Mouse (Mus musculus) heart, postnatal 0 days (tissue): ENCODE results near the gene Aspg. TPM values are rescaled to one million over a fixed set of nuclear protein-coding genes. Genes with fewer than 3 reads are reported as not detected.
A peak's percentile ranks its signal among the peaks of the same experiment; 100 is the strongest.

Experiments
- ATAC-seq: fragments of 200-750 bp; cut with Nextera tagmentation; 2 replicates; pipeline ENCODE4 v1.8.0; 2017; ENCODE audit warnings: low read depth, moderate number of reproducible peaks, moderate library complexity; ENCODE audit not compliant: insufficient read depth
- DNase-seq: peaks from one replicate; pipeline ENCODE4 v3.0.0-alpha.2; 2016; ENCODE audit warnings: low spot score
- H3K27ac ChIP-seq: fragments of 300-500 bp; sonication (generic); 2 replicates; pipeline ENCODE4 v1.5.1; 2014; ENCODE audit warnings: low read depth, mild to moderate bottlenecking
- H3K27me3 ChIP-seq: fragments of 300-500 bp; sonication (generic); 2 replicates; pipeline ENCODE4 v1.6.1; 2014; ENCODE audit warnings: low read length, mixed read lengths; ENCODE audit not compliant: control insufficient read depth, insufficient read depth
- H3K36me3 ChIP-seq: fragments of 300-500 bp; sonication (generic); replicated peaks from 2 replicates; pipeline ENCODE4 v1.6.1; 2014; ENCODE audit warnings: low read length, mixed read lengths; ENCODE audit not compliant: control insufficient read depth, insufficient read depth
- H3K4me1 ChIP-seq: fragments of 300-500 bp; sonication (generic); 2 replicates; pipeline ENCODE4 v1.6.1; 2014; ENCODE audit warnings: antibody characterized with exemption; ENCODE audit not compliant: control insufficient read depth, insufficient read depth
- H3K4me2 ChIP-seq: fragments of 300-500 bp; sonication (generic); 2 replicates; pipeline ENCODE4 v1.6.1; 2014; ENCODE audit warnings: low read depth, mild to moderate bottlenecking, low read length, moderate library complexity
- H3K4me3 ChIP-seq: fragments of 300-500 bp; sonication (generic); 2 replicates; pipeline ENCODE4 v1.5.1; 2014; ENCODE audit warnings: low read depth, low read length
- H3K9ac ChIP-seq: fragments of 300-500 bp; sonication (generic); replicated peaks from 2 replicates; pipeline ENCODE4 v1.6.1; 2014; ENCODE audit warnings: low read depth, low read length, mixed read lengths
- H3K9me3 ChIP-seq: fragments of 300-500 bp; sonication (generic); replicated peaks from 2 replicates; pipeline ENCODE4 v1.6.1; 2016; ENCODE audit warnings: low read length; ENCODE audit not compliant: control insufficient read depth
- CTCF ChIP-seq: IDR thresholded peaks from 2 replicates; pipeline ENCODE4 v1.5.1; 2016; ENCODE audit warnings: antibody characterized with exemption, control low read depth, low read depth
- EP300 ChIP-seq: IDR thresholded peaks from 2 replicates; pipeline ENCODE4 v1.6.1; 2016; ENCODE audit warnings: antibody characterized with exemption, low read depth
- WGBS: fragments of 180-500 bp; shearing (Covaris S2); extraction: QIAGEN DNeasy Blood & Tissue Kit; methylation state at CpG from one replicate; pipeline ENCODE4 v1.1.7; 2014; 5-methylcytosine and 5-hydroxymethylcytosine counted together
- polyA plus RNA-seq: library from polyadenylated mRNA; unstranded; fragments of >200 nt; fragmentation: Nextera tagmentation; extraction: Ambion mirVana; gene quantifications from 2 replicates; pipeline ENCODE4 v1.2.1, GENCODE M21; 2015
- total RNA-seq: library from RNA; depleted of rRNA; stranded (reverse); fragments of >200 nt; gene quantifications from 2 replicates; pipeline ENCODE4 v1.2.3, GENCODE M21; 2014; ENCODE audit warnings: low replicate concordance

Gene Aspg
- total and polyA plus RNA-seq, 2 experiments from 2014 or later, result 0.11 to 3.6 TPM

GRCm38 (mm10) chr12:112145211-112145874 lies 38.9 kb downstream of the Aspg start:
- Histone ChIP-seq H3K27ac (peak overlapping the region; percentile 78), H3K27me3 (peaks cover 85% of the 10 kb centered on the region), H3K9ac (no peak overlapping the region), H3K4me1 (peaks cover 12% of the 10 kb centered on the region; the same call in 1 of the 2 replicates), H3K4me2 (peak overlapping the region; percentile 62), H3K9me3 (no peaks in the 10 kb centered on the region), H3K36me3 (no peaks in the 10 kb centered on the region), H3K4me3 (peak overlapping the region; percentile 53)
- ATAC-seq (peak; percentile 51), DNase-seq (peak; percentile 57)
- TF ChIP-seq CTCF, result peak; percentile 98
- TF ChIP-seq EP300, result no peak
- under 1% methylated on average over 37 of the region's 37 CpGs for WGBS

- Histone ChIP-seq H3K27ac (peak within 1 kb of the TSS; percentile 78), H3K27me3 (peaks cover 78% of the 10 kb centered on the region), H3K4me1 (peaks cover 12% of the 10 kb centered on the region; the same call in 1 of the 2 replicates), H3K9ac (peak within 1 kb of the TSS; percentile 63), H3K4me2 (peak within 1 kb of the TSS; percentile 62), H3K36me3 (no peaks in the 10 kb centered on the region), H3K9me3 (no peaks in the 10 kb centered on the region), H3K4me3 (peak within 1 kb of the TSS; percentile 53)
- WGBS, result under 1% methylated on average over 66 of the region's 68 CpGs
- TF ChIP-seq EP300, result no peak
- peak; percentile 53 for TF ChIP-seq CTCF
- peak; percentile 66 for ATAC-seq
- no peak for DNase-seq
Measured at GRCm38 (mm10) chr12:112145875-112146651, 39.6 kb downstream of the Aspg start, which contains the start of gene Kif26a. TSS of gene Kif26a (plus strand) at chr12:112146208.

- WGBS, result 46% methylated on average over 5 of the region's 5 CpGs
- Histone ChIP-seq H3K4me3 (peak overlapping the region; percentile 53), H3K27ac (peak overlapping the region; percentile 78), H3K4me1 (peaks cover 12% of the 10 kb centered on the region; the same call in 1 of the 2 replicates), H3K36me3 (no peaks in the 10 kb centered on the region), H3K9me3 (no peaks in the 10 kb centered on the region), H3K4me2 (peak overlapping the region; percentile 62), H3K27me3 (peaks cover 65% of the 10 kb centered on the region), H3K9ac (peak overlapping the region; percentile 63; the same call in 1 of the 2 replicates)
- no peak for TF ChIP-seq EP300
- TF ChIP-seq CTCF, result no peak
- ATAC-seq (peak; percentile 27; the same call in 1 of the 2 replicates), DNase-seq (peak; percentile 15)
Measured at GRCm38 (mm10) chr12:112147365-112147764, 40.9 kb downstream of the Aspg start.

GRCm38 (mm10) chr12:112150011-112150410 lies 43.5 kb downstream of the Aspg start:
- Histone ChIP-seq H3K9ac (no peak overlapping the region), H3K9me3 (no peaks in the 10 kb centered on the region), H3K27ac (no peak overlapping the region), H3K4me3 (no peak overlapping the region), H3K36me3 (no peaks in the 10 kb centered on the region), H3K4me2 (peak overlapping the region; percentile 25; the same call in 1 of the 2 replicates), H3K27me3 (peaks cover 38% of the 10 kb centered on the region), H3K4me1 (peaks cover 14% of the 10 kb centered on the region; the same call in 1 of the 2 replicates)
- DNase-seq (no peak), ATAC-seq (no peak)
- TF ChIP-seq CTCF (no peak), EP300 (no peak)
- WGBS, result 58% methylated on average over 7 of the region's 7 CpGs

- Histone ChIP-seq H3K36me3 (no peaks in the 10 kb centered on the region), H3K9me3 (no peaks in the 10 kb centered on the region), H3K4me2 (no peak overlapping the region), H3K4me1 (peaks cover 19% of the 10 kb centered on the region), H3K27me3 (peaks cover 28% of the 10 kb centered on the region), H3K27ac (peak overlapping the region; percentile 48), H3K4me3 (no peak overlapping the region), H3K9ac (no peak overlapping the region)
- DNase-seq (no peak), ATAC-seq (no peak)
- 46% methylated on average over 12 of the region's 12 CpGs for WGBS
- TF ChIP-seq CTCF (no peak), EP300 (no peak)
Measured at GRCm38 (mm10) chr12:112151244-112151979, 44.9 kb downstream of the Aspg start.
